Mouse (Mus musculus): ENCODE data around the gene Traf3ip3.

The Traf3ip3 gene

GRCm38 (mm10) chr1:193201383-193201778 is at the start of gene Traf3ip3:
Gene Traf3ip3, minus strand, starts transcription at chr1:193201703.
- DNase-seq, result no peak

GRCm38 (mm10) chr1:193250026-193250425 is 48.5 kb upstream of the Traf3ip3 start:
- no peak for DNase-seq

- no peak for DNase-seq
Observed at GRCm38 (mm10) chr1:193244235-193244634, 42.7 kb upstream of the Traf3ip3 start.

GRCm38 (mm10) chr1:193243571-193244193 is 42.2 kb upstream of the Traf3ip3 start:
- DNase-seq, result peak in 1 of 2 experiments; percentile 35

- DNase-seq, result no peak
Observed at GRCm38 (mm10) chr1:193242863-193243262, 41.4 kb upstream of the Traf3ip3 start.

GRCm38 (mm10) chr1:193242238-193242637 is 40.7 kb upstream of the Traf3ip3 start:
- peak; percentile 45 to 62 for DNase-seq

- DNase-seq, result no peak
Observed at GRCm38 (mm10) chr1:193241436-193241835, 39.9 kb upstream of the Traf3ip3 start.

- DNase-seq, result no peak
Observed at GRCm38 (mm10) chr1:193238426-193238825, 36.9 kb upstream of the Traf3ip3 start.

GRCm38 (mm10) chr1:193234930-193235329 is 33.4 kb upstream of the Traf3ip3 start:
- DNase-seq, result peak in 1 of 2 experiments; percentile 31

GRCm38 (mm10) chr1:193234130-193234645 is 32.7 kb upstream of the Traf3ip3 start:
- peak in 1 of 2 experiments; percentile 21 for DNase-seq

GRCm38 (mm10) chr1:193232732-193233131 is 31.2 kb upstream of the Traf3ip3 start:
- DNase-seq, result no peak

GRCm38 (mm10) chr1:193230935-193231334 is 29.4 kb upstream of the Traf3ip3 start:
- peak in 1 of 2 experiments; percentile 31 for DNase-seq

GRCm38 (mm10) chr1:193230531-193230930 is 29.0 kb upstream of the Traf3ip3 start:
- DNase-seq, result no peak

GRCm38 (mm10) chr1:193229570-193229969 is 28.1 kb upstream of the Traf3ip3 start:
- no peak for DNase-seq

GRCm38 (mm10) chr1:193227537-193227936 is 26.0 kb upstream of the Traf3ip3 start:
- DNase-seq, result no peak

- peak in 1 of 2 experiments; percentile 50 for DNase-seq
Observed at GRCm38 (mm10) chr1:193226724-193227522, 25.4 kb upstream of the Traf3ip3 start.

- no peak for DNase-seq
Observed at GRCm38 (mm10) chr1:193226114-193226513, 24.6 kb upstream of the Traf3ip3 start.

- no peak for DNase-seq
Observed at GRCm38 (mm10) chr1:193225531-193225930, 24.0 kb upstream of the Traf3ip3 start.

- no peak for DNase-seq
Observed at GRCm38 (mm10) chr1:193220408-193220807, 18.9 kb upstream of the Traf3ip3 start.

GRCm38 (mm10) chr1:193216000-193216399 is 14.5 kb upstream of the Traf3ip3 start:
- no peak for DNase-seq

GRCm38 (mm10) chr1:193214053-193214452 is 12.6 kb upstream of the Traf3ip3 start:
- DNase-seq, result no peak

GRCm38 (mm10) chr1:193211371-193211770 is 9.9 kb upstream of the Traf3ip3 start:
- no peak for DNase-seq

- peak; percentile 78 to 82 for DNase-seq
Observed at GRCm38 (mm10) chr1:193208178-193208577, 6.7 kb upstream of the Traf3ip3 start.

- DNase-seq, result no peak
Observed at GRCm38 (mm10) chr1:193207503-193207902, 6.0 kb upstream of the Traf3ip3 start, which contains the start of gene Lamb3. Gene Lamb3, plus strand, starts transcription at chr1:193207699.

All from kidney, postnatal 4 days (tissue).